Mouse (Mus musculus) CH12.LX (cell line): ENCODE measurements around the gene Tspan9. TPM values are rescaled to one million over a fixed set of nuclear protein-coding genes. Genes with fewer than 3 reads are reported as not detected.

Experiments used
- DNase-seq: peaks from one replicate; pipeline ENCODE4 v3.0.0-alpha.2; 2013; ENCODE audit errors: extremely low read depth
- H3K27ac ChIP-seq: 2 replicates; pipeline ENCODE4 v1.5.1; 2012; ENCODE audit warnings: low read depth, mild to moderate bottlenecking, control low read depth, moderate library complexity; ENCODE audit not compliant: insufficient read depth
- H3K27me3 ChIP-seq: replicated peaks from 2 replicates; pipeline ENCODE3; 2012; ENCODE audit warnings: inconsistent platforms
- H3K36me3 ChIP-seq, 2 experiments: replicated peaks in 1 of 2; 2 replicates each; pipeline versions ENCODE3 to v1.6.1; 2012; ENCODE audit warnings: inconsistent platforms in 1 of 2, low read length in 1 of 2, mild to moderate bottlenecking in 1 of 2, mixed read lengths in 1 of 2, moderate library complexity in 1 of 2; ENCODE audit not compliant: control insufficient read depth in 1 of 2, insufficient read depth in 1 of 2
- H3K4me1 ChIP-seq, 2 experiments: 2 replicates each; pipeline ENCODE4 v1.6.1; 2012; ENCODE audit warnings: inconsistent platforms in 1 of 2, moderate library complexity in 1 of 2; ENCODE audit not compliant: insufficient read depth in 2 of 2, control insufficient read depth in 1 of 2
- H3K4me2 ChIP-seq: 2 replicates; pipeline ENCODE4 v1.6.1; 2012; ENCODE audit warnings: low read depth, mild to moderate bottlenecking, control low read depth; ENCODE audit not compliant: poor library complexity, insufficient read depth, severe bottlenecking
- H3K4me3 ChIP-seq, 3 experiments: fragments of 150-350 bp in 1 of 3; sonication (generic) in 1 of 3; replicated peaks in 1 of 3; 2 replicates each; pipeline versions ENCODE3 to v1.5.1; 2011 to 2012; ENCODE audit warnings: low read depth in 2 of 3, low read length in 2 of 3, mild to moderate bottlenecking in 2 of 3, moderate library complexity in 2 of 3, control low read depth in 1 of 3, improper control_type of control experiment in 1 of 3, inconsistent platforms in 1 of 3, mixed read lengths in 1 of 3; ENCODE audit not compliant: poor library complexity in 1 of 3
- H3K79me2 ChIP-seq: replicated peaks from 2 replicates; pipeline ENCODE4 v1.6.1; 2012; ENCODE audit warnings: mild to moderate bottlenecking, moderate library complexity; ENCODE audit not compliant: control insufficient read depth, poor library complexity, insufficient read depth, severe bottlenecking; ENCODE audit errors: extremely low read depth
- H3K9ac ChIP-seq: 2 replicates; pipeline ENCODE4 v1.6.1; 2012; ENCODE audit warnings: low read depth, mild to moderate bottlenecking, control low read depth, moderate library complexity; ENCODE audit not compliant: insufficient read depth
- H3K9me3 ChIP-seq: replicated peaks from 2 replicates; pipeline ENCODE3; 2012; ENCODE audit warnings: low read length, inconsistent platforms, mixed read lengths
- CHD1 ChIP-seq: IDR thresholded peaks from 2 replicates; pipeline ENCODE4 v1.6.1; 2012; ENCODE audit warnings: low read depth, low read length, improper control_type of control experiment, inconsistent platforms
- CTCF ChIP-seq, 2 experiments: IDR thresholded peaks in 1 of 2; conservative IDR thresholded peaks in 1 of 2; 2 replicates each; pipeline ENCODE4 v1.5.1; 2011 to 2012; ENCODE audit warnings: low read depth in 2 of 2, low read length in 2 of 2, improper control_type of control experiment in 1 of 2, inconsistent platforms in 1 of 2, mild to moderate bottlenecking in 1 of 2, moderate library complexity in 1 of 2
- EP300 ChIP-seq: IDR thresholded peaks from 2 replicates; pipeline ENCODE4 v1.6.1; 2011; ENCODE audit warnings: low read length, improper control_type of control experiment
- GABPA ChIP-seq: IDR thresholded peaks from 2 replicates; pipeline ENCODE4 v1.6.1; 2012; ENCODE audit warnings: low read depth, low read length, improper control_type of control experiment, inconsistent platforms; ENCODE audit not compliant: insufficient replicate concordance
- IRF4 ChIP-seq: IDR thresholded peaks from 2 replicates; pipeline ENCODE4 v1.6.1; 2014; ENCODE audit warnings: low read depth, mild to moderate bottlenecking, inconsistent platforms, low read length, improper control_type of control experiment
- KAT2A ChIP-seq: IDR thresholded peaks from 2 replicates; pipeline ENCODE4 v1.6.1; 2012; ENCODE audit warnings: low read length, improper control_type of control experiment, inconsistent platforms; ENCODE audit not compliant: insufficient replicate concordance
- MAFK ChIP-seq: IDR thresholded peaks from 2 replicates; pipeline ENCODE4 v1.6.1; 2011; ENCODE audit warnings: low read length, improper control_type of control experiment; ENCODE audit not compliant: insufficient replicate concordance
- MAZ ChIP-seq: IDR thresholded peaks from 2 replicates; pipeline ENCODE4 v1.6.1; 2012; ENCODE audit warnings: low read depth, mild to moderate bottlenecking, inconsistent platforms, low read length, improper control_type of control experiment, moderate library complexity
- MEF2A ChIP-seq: IDR thresholded peaks from 2 replicates; pipeline ENCODE4 v1.6.1; 2014; ENCODE audit warnings: low read depth, mild to moderate bottlenecking, inconsistent platforms, low read length, improper control_type of control experiment, borderline replicate concordance
- NELFE ChIP-seq: IDR thresholded peaks from 2 replicates; pipeline ENCODE4 v1.6.1; 2011; ENCODE audit warnings: low read depth, low read length, improper control_type of control experiment
- POLR2A ChIP-seq: IDR thresholded peaks from 2 replicates; pipeline ENCODE4 v1.6.1; 2011; ENCODE audit warnings: low read depth, mild to moderate bottlenecking, improper control_type of control experiment, low read length
- RAD21 ChIP-seq: IDR thresholded peaks from 2 replicates; pipeline ENCODE4 v1.6.1; 2011; ENCODE audit warnings: low read depth, mild to moderate bottlenecking, low read length, improper control_type of control experiment, moderate library complexity
- RCOR1 ChIP-seq: conservative IDR thresholded peaks from 2 replicates; pipeline ENCODE4 v1.6.1; 2012; ENCODE audit warnings: low read depth, mild to moderate bottlenecking, inconsistent platforms, low read length, improper control_type of control experiment
- SMC3 ChIP-seq: IDR thresholded peaks from 2 replicates; pipeline ENCODE4 v1.6.1; 2011; ENCODE audit warnings: low read depth, low read length, improper control_type of control experiment
- USF2 ChIP-seq: conservative IDR thresholded peaks from 2 replicates; pipeline ENCODE4 v1.6.1; 2011; ENCODE audit warnings: low read depth, low read length, improper control_type of control experiment
- ZMIZ1 ChIP-seq: IDR thresholded peaks from 2 replicates; pipeline ENCODE4 v1.6.1; 2012; ENCODE audit warnings: low read depth, mild to moderate bottlenecking, inconsistent platforms, low read length, improper control_type of control experiment
- ZNF384 ChIP-seq: IDR thresholded peaks from 2 replicates; pipeline ENCODE4 v1.6.1; 2012; ENCODE audit warnings: low read depth, low read length, improper control_type of control experiment, inconsistent platforms
- dilution Hi-C: fragments of 300-500 bp; cut with MboI; formaldehyde crosslinking; loops from 2 replicates; pipeline ENCODE4 v1.14.3; 2020; ENCODE audit warnings: low sequenced_read_pairs; ENCODE audit not compliant: extremely low pct_unique_long_range_greater_than_20kb, extremely low pct_ligation_motif_present
- in situ Hi-C: fragments of 300-500 bp; cut with MboI; formaldehyde crosslinking; loops from 3 replicates; pipeline ENCODE4 v1.14.3; 2019; ENCODE audit warnings: low sequenced_read_pairs, low pct_ligation_motif_present, low pct_unique_long_range_greater_than_20kb, mixed read lengths
- polyA plus RNA-seq: library from polyadenylated mRNA; unstranded; fragments of >175 nt; gene quantifications from 2 replicates; pipeline ENCODE4 v1.2.1, GENCODE M21; 2012; ENCODE audit warnings: low read depth; ENCODE audit not compliant: insufficient read length
- total RNA-seq, 2 experiments: library from RNA; depleted of rRNA; stranded (reverse); fragments of 300-350 nt in 1 of 2; fragments of >200 nt in 1 of 2; gene quantifications; 2 replicates each; pipeline ENCODE4 v1.2.3; 2012 to 2014

The Tspan9 gene
- total and polyA plus RNA-seq, 3 experiments, result 0.40 to 0.98 (median 0.71) TPM

GRCm38 (mm10) chr6:127969709-127970108, 173.7 kb downstream of the Tspan9 start:
- Histone ChIP-seq H3K27ac (no peak overlapping the region), H3K4me2 (no peak overlapping the region), H3K4me3 (no peak overlapping the region), H3K36me3 (no peaks in the 10 kb centered on the region), H3K4me1 (no peaks in the 10 kb centered on the region), H3K9ac (no peak overlapping the region), H3K27me3 (peaks cover 93% of the 10 kb centered on the region)
- dilution Hi-C loops, result no loop called here
- in situ Hi-C loops, result no loop called here
- DNase-seq, result no peak
- TF ChIP-seq KAT2A, result no peak
- no peak for TF ChIP-seq RCOR1
- no peak for TF ChIP-seq IRF4
- no peak for TF ChIP-seq ZNF384
- no peak for TF ChIP-seq GABPA
- no peak for TF ChIP-seq MAFK
- no peak for TF ChIP-seq EP300
- TF ChIP-seq, all 38 proteins: peak for 0
- H3K79me2 ChIP-seq, result no peaks in the 10 kb centered on the region
- no peaks in the 10 kb centered on the region for H3K9me3 ChIP-seq

DNA sequence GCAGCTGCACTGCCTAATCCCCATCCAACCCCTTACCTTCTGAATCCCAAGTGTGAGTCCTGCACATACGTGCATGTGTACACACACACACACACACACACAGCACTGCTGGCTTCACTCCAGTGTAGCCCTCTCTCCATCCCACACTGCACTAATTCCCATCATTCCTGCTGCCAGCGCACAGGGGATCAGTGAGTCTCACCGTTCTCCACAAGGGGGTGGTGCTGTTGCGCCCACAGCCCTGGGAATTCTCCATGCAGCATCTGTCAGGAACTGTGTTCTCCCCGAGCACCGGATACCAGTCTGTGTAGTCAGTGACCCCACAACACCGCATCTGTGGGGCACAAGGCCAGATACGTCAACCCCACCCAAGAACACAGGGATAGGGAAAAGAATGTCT, 177.9 kb downstream of the Tspan9 start:
- H3K4me2 ChIP-seq, result no peak overlapping the region
- in situ Hi-C loops (no loop called here), dilution Hi-C loops (no loop called here)
- no peak overlapping the region for H3K27ac ChIP-seq
- TF ChIP-seq NELFE, result no peak
- no peak for TF ChIP-seq MAFK
- no peak for TF ChIP-seq MAZ
- no peak for TF ChIP-seq USF2
- no peak for TF ChIP-seq MEF2A
- TF ChIP-seq SMC3, result no peak
- TF ChIP-seq RAD21, result no peak
- TF ChIP-seq POLR2A, result no peak
- TF ChIP-seq ZMIZ1, result no peak
- no peak overlapping the region for H3K9ac ChIP-seq
- H3K27me3 ChIP-seq, result peaks cover 94% of the 10 kb centered on the region
- no peaks in the 10 kb centered on the region for H3K79me2 ChIP-seq
- H3K4me3 ChIP-seq, result no peak overlapping the region
- no peaks in the 10 kb centered on the region for H3K4me1 ChIP-seq
- H3K9me3 ChIP-seq, result no peaks in the 10 kb centered on the region
- no peaks in the 10 kb centered on the region for H3K36me3 ChIP-seq
- no peak for DNase-seq

DNA sequence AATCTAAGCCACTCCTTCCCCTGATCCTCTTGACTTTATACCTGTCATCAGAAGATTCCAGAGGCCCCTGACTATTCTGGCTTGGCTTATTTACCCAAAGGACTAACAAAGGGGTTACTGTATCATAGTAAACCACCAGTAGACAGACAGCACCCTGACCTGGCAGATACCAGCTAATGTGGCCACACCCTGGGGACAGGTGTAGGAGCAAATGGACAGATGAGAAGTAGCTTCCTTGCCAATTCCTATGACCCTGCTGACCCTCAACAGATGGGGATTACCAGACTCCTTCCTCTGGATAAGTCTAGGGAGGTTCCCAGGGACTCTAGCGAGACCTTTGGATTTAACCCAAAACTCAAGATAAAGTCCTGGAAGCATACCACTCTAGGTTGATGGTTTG, 183.2 kb downstream of the Tspan9 start:
- dilution Hi-C loops, result no loop called here
- H3K36me3 ChIP-seq, result no peaks in the 10 kb centered on the region

More for the DNA sequence above, 183.2 kb downstream of the Tspan9 start:
- in situ Hi-C loops, result no loop called here
- Histone ChIP-seq H3K9me3 (no peaks in the 10 kb centered on the region), H3K79me2 (no peaks in the 10 kb centered on the region), H3K4me1 (no peaks in the 10 kb centered on the region), H3K27me3 (peaks cover 94% of the 10 kb centered on the region), H3K4me3 (no peak overlapping the region), H3K27ac (no peak overlapping the region), H3K4me2 (no peak overlapping the region), H3K9ac (no peak overlapping the region)
- DNase-seq, result no peak
- no peak for TF ChIP-seq CTCF (conservative IDR thresholded peaks at IDR 0.05 in 1 of 2, IDR thresholded peaks at IDR 0.05 in 1 of 2; ENCODE audit: low read depth in 2 of 2, low read length in 2 of 2)
- no peak for TF ChIP-seq CHD1
- TF ChIP-seq ZNF384, result no peak
